Mouse (Mus musculus) megakaryocyte-erythroid progenitor cell, adult 5 weeks (primary cell): Measurements from ENCODE around the gene Cyp2c66. TPM values are rescaled to one million over a fixed set of nuclear protein-coding genes. Genes with fewer than 3 reads are reported as not detected.

ENCODE experiments used
- polyA plus RNA-seq: library from polyadenylated mRNA; stranded (reverse); fragments of >175 nt; gene quantifications from 2 replicates; pipeline ENCODE4 v1.2.3, GENCODE M21; 2012

Gene Cyp2c66
- not detected in 2 replicates for polyA plus RNA-seq

GRCm38 (mm10) chr19:39113644-39114043, at the start of gene Cyp2c66:
Gene Cyp2c66, plus strand, starts transcription at chr19:39113898.

Other genes with a start within 250 kb of the Cyp2c66 start
- gene Hells, start 183.0 kb upstream of the Cyp2c66 start, polyA plus RNA-seq, result 7.0 and 7.4 TPM in 2 replicates
- not detected in 2 replicates for gene Cyp2c55, start 106.9 kb upstream of the Cyp2c66 start, polyA plus RNA-seq
- 0.05 TPM in 1 of 2 replicates, not detected in the other for gene Cyp2c65, start 52.9 kb upstream of the Cyp2c66 start, polyA plus RNA-seq
- gene Cyp2c29, start 155.5 kb downstream of the Cyp2c66 start, polyA plus RNA-seq, result not detected in 2 replicates